Mouse (Mus musculus) CH12.LX (cell line): Measurements from ENCODE around the gene Bicc1.

Experiments
- BHLHE40 ChIP-seq: IDR thresholded peaks from 2 replicates; pipeline ENCODE4 v1.6.1; 2011; ENCODE audit warnings: mild to moderate bottlenecking, low read depth, low read length, improper control_type of control experiment
- CTCF ChIP-seq, 2 experiments: IDR thresholded peaks in 1 of 2; conservative IDR thresholded peaks in 1 of 2; 2 replicates each; pipeline ENCODE4 v1.5.1; 2011 to 2012; ENCODE audit warnings: low read depth in 2 of 2, low read length in 2 of 2, improper control_type of control experiment in 1 of 2, inconsistent platforms in 1 of 2, mild to moderate bottlenecking in 1 of 2, moderate library complexity in 1 of 2
- ELF1 ChIP-seq: IDR thresholded peaks from 2 replicates; pipeline ENCODE4 v1.6.1; 2014; ENCODE audit warnings: low read depth, mild to moderate bottlenecking, inconsistent platforms, low read length, improper control_type of control experiment
- EP300 ChIP-seq: IDR thresholded peaks from 2 replicates; pipeline ENCODE4 v1.6.1; 2011; ENCODE audit warnings: low read length, improper control_type of control experiment
- HCFC1 ChIP-seq: IDR thresholded peaks from 2 replicates; pipeline ENCODE4 v1.6.1; 2012; ENCODE audit warnings: low read depth, mild to moderate bottlenecking, inconsistent platforms, low read length, improper control_type of control experiment
- MEF2A ChIP-seq: IDR thresholded peaks from 2 replicates; pipeline ENCODE4 v1.6.1; 2014; ENCODE audit warnings: low read depth, mild to moderate bottlenecking, inconsistent platforms, low read length, improper control_type of control experiment, borderline replicate concordance
- MXI1 ChIP-seq: IDR thresholded peaks from 2 replicates; pipeline ENCODE4 v1.6.1; 2011; ENCODE audit warnings: mild to moderate bottlenecking, low read depth, low read length, improper control_type of control experiment
- POLR2A ChIP-seq: IDR thresholded peaks from 2 replicates; pipeline ENCODE4 v1.6.1; 2011; ENCODE audit warnings: low read depth, mild to moderate bottlenecking, improper control_type of control experiment, low read length
- POLR2AphosphoS2 ChIP-seq: IDR thresholded peaks from 2 replicates; pipeline ENCODE4 v1.6.1; 2011; ENCODE audit warnings: low read depth, low read length, improper control_type of control experiment
- UBTF ChIP-seq: IDR thresholded peaks from 2 replicates; pipeline ENCODE4 v1.6.1; 2012; ENCODE audit warnings: low read depth, mild to moderate bottlenecking, inconsistent platforms, low read length, improper control_type of control experiment, moderate library complexity
- USF2 ChIP-seq: conservative IDR thresholded peaks from 2 replicates; pipeline ENCODE4 v1.6.1; 2011; ENCODE audit warnings: low read depth, low read length, improper control_type of control experiment
- ZNF384 ChIP-seq: IDR thresholded peaks from 2 replicates; pipeline ENCODE4 v1.6.1; 2012; ENCODE audit warnings: low read depth, low read length, improper control_type of control experiment, inconsistent platforms

DNA sequence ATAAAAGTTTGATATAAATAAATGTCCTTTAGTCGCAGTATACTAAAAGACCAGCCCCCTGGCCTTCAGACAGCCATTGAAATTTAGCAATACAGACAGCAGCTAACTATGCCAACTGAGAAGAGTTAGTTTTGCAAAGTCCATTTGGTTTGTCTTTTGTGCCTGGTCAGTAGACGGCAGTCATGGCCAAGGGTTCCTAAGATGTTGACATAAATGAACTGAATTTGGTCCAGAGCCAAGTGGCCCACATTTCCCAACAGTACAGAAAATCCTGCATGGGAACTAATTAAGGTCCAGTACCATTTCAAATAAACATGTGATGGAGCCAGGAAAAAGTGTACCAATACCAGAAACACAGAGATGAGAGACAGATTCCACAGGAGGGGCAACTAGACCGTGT is 235.2 kb downstream of the Bicc1 start:
- TF ChIP-seq CTCF (conservative IDR thresholded peaks at IDR 0.05 in 1 of 2, IDR thresholded peaks at IDR 0.05 in 1 of 2; ENCODE audit: low read depth in 2 of 2, low read length in 2 of 2) (no peak), BHLHE40 (no peak), UBTF (no peak), POLR2AphosphoS2 (no peak), POLR2A (no peak), ELF1 (no peak), HCFC1 (no peak), ZNF384 (no peak), USF2 (no peak), MEF2A (no peak), EP300 (no peak), MXI1 (no peak)
